ENCODE assay signal across 19 mouse cellular contexts in the genomic region with DNA sequence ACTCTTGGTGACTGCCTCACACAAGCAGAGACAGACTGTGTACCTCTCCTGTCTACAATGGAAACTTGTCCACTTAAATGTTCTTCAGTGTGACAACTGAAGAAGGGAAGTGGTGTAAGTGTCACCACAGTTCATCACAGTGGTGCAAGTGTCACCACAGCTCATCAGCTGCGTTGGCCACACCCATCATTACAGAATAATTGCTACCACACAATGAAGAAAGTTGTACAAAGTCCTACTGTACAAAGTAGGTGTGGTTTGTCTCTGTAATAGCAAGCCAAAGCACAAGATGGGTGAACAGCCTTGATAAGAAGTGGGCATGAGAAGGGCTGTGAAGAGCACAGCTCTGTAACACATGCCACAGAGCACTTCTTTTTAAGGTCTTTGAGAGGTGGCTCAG. TPM values are rescaled to one million over a fixed set of nuclear protein-coding genes. Genes with fewer than 3 reads are reported as not detected.
DNase-seq lines count a peak whose midpoint lies in the region; ATAC-seq and TF ChIP-seq lines count a peak whose summit lies in the region.
"Had no signal": no experiment of that assay in that cellular context is flagged by ENCODE, and none has a peak within 500 bp of the region (broad histone marks: within the 10 kb centered on the region; RNA-seq: fewer than 3 reads in every experiment).

No protein-coding gene starts in this region.

- H3K9me3 ChIP-seq in lung, postnatal 0 days (ENCODE audit: low read length): no peaks in the 10 kb centered on the region
- no peaks in the 10 kb centered on the region for H3K9me3 ChIP-seq in liver, embryonic 14.5 days (ENCODE audit: control insufficient read depth, low read length)
- H3K9me3 ChIP-seq: hindbrain, embryonic 12.5 days; limb, embryonic 12.5 days had no signal

- TF ChIP-seq POLR2A in lung, adult 2 months (IDR thresholded peaks at IDR 0.05; ENCODE audit: borderline replicate concordance, extremely low read depth, low read depth, low read length): no peak
- no peak for TF ChIP-seq POLR2A in thymus, adult 2 months (IDR thresholded peaks at IDR 0.05; ENCODE audit: control insufficient read depth, extremely low read depth, insufficient read depth, low read length, poor library complexity)

- peaks cover 6% of the 10 kb centered on the region; the same call in 1 of the 2 replicates for H3K4me1 ChIP-seq in lung, postnatal 0 days (ENCODE audit: insufficient read depth, low read depth, low read length)
- peaks cover 40% of the 10 kb centered on the region for H3K4me1 ChIP-seq in lung, adult 2 months (ENCODE audit: control insufficient read depth, insufficient read depth, low read length)
- peaks cover 13 to 22% of the 10 kb centered on the region in 2 experiments for H3K4me1 ChIP-seq in liver, embryonic 14.5 days (replicated peaks; ENCODE audit: control insufficient read depth in 2 of 2, insufficient read depth in 2 of 2, low read length in 1 of 2)
- peaks cover 3% of the 10 kb centered on the region; the same call in 1 of the 2 replicates for H3K4me1 ChIP-seq in thymus, adult 2 months (replicated peaks; ENCODE audit: control insufficient read depth, insufficient read depth, low read length)

- H3K4me2 ChIP-seq in lung, postnatal 0 days (replicated peaks; ENCODE audit: low read depth, low read length): no peak overlapping the region
- no peak overlapping the region for H3K4me2 ChIP-seq in liver, embryonic 14.5 days (ENCODE audit: low read depth)
- H3K4me2 ChIP-seq: hindbrain, embryonic 12.5 days; limb, embryonic 12.5 days had no signal

- no peaks in the 10 kb centered on the region for H3K36me3 ChIP-seq in lung, postnatal 0 days (ENCODE audit: insufficient read depth, low read length)
- no peaks in the 10 kb centered on the region for H3K36me3 ChIP-seq in liver, embryonic 14.5 days (replicated peaks; ENCODE audit: control insufficient read depth, insufficient read depth, low read depth)
- H3K36me3 ChIP-seq in thymus, adult 2 months (ENCODE audit: control insufficient read depth, insufficient read depth, low read length): no peaks in the 10 kb centered on the region
- H3K36me3 ChIP-seq: hindbrain, embryonic 12.5 days had no signal

- peak; percentile 20; the same call in 1 of the 2 replicates for ATAC-seq in lung, postnatal 0 days
- peak; percentile 89 for ATAC-seq in common myeloid progenitor, adult 5-6 weeks (replicated peaks; ENCODE audit: low read depth, poor library complexity, severe bottlenecking)
- peak; percentile 73 for ATAC-seq in liver, embryonic 14.5 days (ENCODE audit: insufficient read depth)
- ATAC-seq: forebrain, embryonic 16.5 days had no signal

- peak; percentile 34 for DNase-seq in lung, postnatal 0 days (ENCODE audit: low spot score)
- no peak for DNase-seq in lung, adult 2 months
- peak in 2 of 3 experiments; percentile 26 to 33 for DNase-seq in liver, embryonic 14.5 days (ENCODE audit: low read depth in 3 of 3, low spot score in 3 of 3)
- peak; percentile 49 to 74 for DNase-seq in natural killer cell, adult 2 months (ENCODE audit: low spot score in 2 of 2)
- DNase-seq in thymus, adult 2 months: no peak
- no peak for DNase-seq in left cerebral cortex, postnatal 25 days (ENCODE audit: low spot score in 2 of 2)
- DNase-seq in left cerebral cortex, adult 9 months (ENCODE audit: low spot score in 2 of 2): no peak
- DNase-seq: adrenal gland, adult 2 months; cerebellum, postnatal 36 days; gastrocnemius, postnatal 14 days; layer of hippocampus, adult 9-11 months; spleen, adult 18-20 months had no signal

- no peak for TF ChIP-seq CTCF in lung, postnatal 0 days (IDR thresholded peaks at IDR 0.05)
- TF ChIP-seq CTCF in lung, adult 2 months (IDR thresholded peaks at IDR 0.05; ENCODE audit: insufficient read depth, low read length): no peak
- no peak for TF ChIP-seq CTCF in liver, embryonic 14.5 days (IDR thresholded peaks at IDR 0.05; ENCODE audit: low read depth)
- TF ChIP-seq CTCF in thymus, adult 2 months (IDR thresholded peaks at IDR 0.05; ENCODE audit: borderline replicate concordance, control insufficient read depth, extremely low read depth, insufficient read depth, low read length, poor library complexity): no peak

- no peak overlapping the region for H3K27ac ChIP-seq in lung, postnatal 0 days (ENCODE audit: low read length)
- no peak overlapping the region for H3K27ac ChIP-seq in liver, embryonic 14.5 days
- H3K27ac ChIP-seq in thymus, adult 2 months (ENCODE audit: control insufficient read depth, insufficient read depth, low read length): no peak overlapping the region
- H3K27ac ChIP-seq: hindbrain, embryonic 12.5 days; limb, embryonic 12.5 days had no signal

- 85% methylated on average over 1 of the region's 1 CpGs for WGBS in lung, postnatal 0 days
- 45% methylated on average over 1 of the region's 1 CpGs for WGBS in lung, adult 2 months
- WGBS in liver, embryonic 14.5 days (ENCODE audit: insufficient replicate concordance): 17% methylated on average over 1 of the region's 1 CpGs
- WGBS in thymus, adult 2 months: 49% methylated on average over 1 of the region's 1 CpGs

- no peak overlapping the region for H3K9ac ChIP-seq in lung, postnatal 0 days (replicated peaks; ENCODE audit: low read depth)
- no peak overlapping the region for H3K9ac ChIP-seq in liver, embryonic 14.5 days (replicated peaks)
- H3K9ac ChIP-seq: hindbrain, embryonic 12.5 days; limb, embryonic 12.5 days had no signal

- no peak for TF ChIP-seq EP300 in lung, postnatal 0 days (IDR thresholded peaks at IDR 0.05)
- TF ChIP-seq EP300 in liver, embryonic 14.5 days (IDR thresholded peaks at IDR 0.05; ENCODE audit: low read depth): no peak

- intact Hi-C loops in left cerebral cortex, postnatal 25 days (cut with DNase I): no loop called here

- no peak overlapping the region for H3K4me3 ChIP-seq in lung, postnatal 0 days (ENCODE audit: low read depth, low read length)
- H3K4me3 ChIP-seq in lung, adult 2 months (replicated peaks; ENCODE audit: extremely low read depth, low read depth, low read length): no peak overlapping the region
- H3K4me3 ChIP-seq in liver, embryonic 14.5 days (ENCODE audit: insufficient read depth in 1 of 2, low read depth in 2 of 2, low read length in 2 of 2): no peak overlapping the region
- no peak overlapping the region for H3K4me3 ChIP-seq in thymus, adult 2 months (ENCODE audit: control insufficient read depth, insufficient read depth, low read length)
- H3K4me3 ChIP-seq: hindbrain, embryonic 12.5 days; limb, embryonic 12.5 days had no signal

- H3K27me3 ChIP-seq in lung, postnatal 0 days (replicated peaks; ENCODE audit: insufficient read depth, low read length): no peaks in the 10 kb centered on the region
- H3K27me3 ChIP-seq in liver, embryonic 14.5 days (ENCODE audit: control insufficient read depth, insufficient read depth, low read length): no peaks in the 10 kb centered on the region
- no peaks in the 10 kb centered on the region for H3K27me3 ChIP-seq in thymus, adult 2 months (ENCODE audit: control insufficient read depth, insufficient read depth, low read length)
- H3K27me3 ChIP-seq: hindbrain, embryonic 12.5 days; limb, embryonic 12.5 days had no signal

RNA-seq across cellular contexts. Expression of gene Gm49361, which starts 33.0 kb away (rescaled TPM):
- polyA plus RNA-seq in lung, postnatal 0 days (2015; fragmentation: Nextera tagmentation; extraction: Ambion mirVana): not detected in 2 replicates
- 2.2 TPM in 1 of 2 replicates, not detected in the other for polyA plus RNA-seq in lung, adult 2 months (2012; rRNA removed)
- total RNA-seq in common myeloid progenitor, adult 5-6 weeks (2017): not detected in 2 replicates
- not detected in 2 replicates for polyA plus RNA-seq in liver, embryonic 14.5 days (2012; rRNA removed)
- not detected in 2 replicates for polyA plus RNA-seq in liver, embryonic 14.5 days (2014; fragmentation: Nextera tagmentation; extraction: Ambion mirVana)
- polyA plus RNA-seq in thymus, adult 2 months (2012; rRNA removed): 0.23 TPM in 1 of 2 replicates, not detected in the other
- under 1 TPM; 0.76 to 0.83 TPM for total RNA-seq in left cerebral cortex, postnatal 25 days (2021)
- polyA plus RNA-seq: adrenal gland, adult 2 months; embryonic facial prominence, embryonic 14.5 days; forebrain, embryonic 16.5 days; heart, embryonic 14.5 days; hindbrain, embryonic 12.5 days; kidney, embryonic 14.5 days; limb, embryonic 12.5 days had no signal

RNA-seq across cellular contexts. Expression of gene Lats2, which starts 45.3 kb away (rescaled TPM):
- polyA plus RNA-seq in lung, postnatal 0 days (2015; fragmentation: Nextera tagmentation; extraction: Ambion mirVana): 24.2 and 27.5 TPM in 2 replicates
- polyA plus RNA-seq in lung, adult 2 months (2012; rRNA removed): 85.5 and 111 TPM in 2 replicates
- total RNA-seq in common myeloid progenitor, adult 5-6 weeks (2017): 7.8 and 9.0 TPM in 2 replicates
- 2.6 and 3.2 TPM in 2 replicates for polyA plus RNA-seq in liver, embryonic 14.5 days (2012; rRNA removed)
- 3.9 and 4.1 TPM in 2 replicates for polyA plus RNA-seq in liver, embryonic 14.5 days (2014; fragmentation: Nextera tagmentation; extraction: Ambion mirVana)
- 17.1 and 18.2 TPM in 2 replicates for polyA plus RNA-seq in thymus, adult 2 months (2012; rRNA removed)
- total RNA-seq in left cerebral cortex, postnatal 25 days (2021): 10 to 100 TPM; 14.2 to 15.4 TPM

RNA-seq across cellular contexts. Expression of gene Xpo4, which starts 47.7 kb away (rescaled TPM):
- polyA plus RNA-seq in lung, postnatal 0 days (2015; fragmentation: Nextera tagmentation; extraction: Ambion mirVana): 6.4 and 7.0 TPM in 2 replicates
- 2.3 and 3.8 TPM in 2 replicates for polyA plus RNA-seq in lung, adult 2 months (2012; rRNA removed)
- 41.1 and 54.8 TPM in 2 replicates for total RNA-seq in common myeloid progenitor, adult 5-6 weeks (2017)
- polyA plus RNA-seq in liver, embryonic 14.5 days (2012; rRNA removed): 5.1 and 6.8 TPM in 2 replicates
- 14.5 and 17.5 TPM in 2 replicates for polyA plus RNA-seq in liver, embryonic 14.5 days (2014; fragmentation: Nextera tagmentation; extraction: Ambion mirVana)
- polyA plus RNA-seq in thymus, adult 2 months (2012; rRNA removed): 5.9 and 6.9 TPM in 2 replicates
- total RNA-seq in left cerebral cortex, postnatal 25 days (2021): 10 to 100 TPM; 13.1 to 13.3 TPM

Comparison
In these comparisons a context has a peak if more than half of its experiments do, and no peak if none do; other contexts are left out.
1. DNase-seq: peak in lung, postnatal 0 days (single experiment), liver, embryonic 14.5 days (2 of 3) and natural killer cell, adult 2 months (2 of 2); none in lung, adult 2 months (single experiment), thymus, adult 2 months (single experiment), left cerebral cortex, postnatal 25 days (0 of 2) and left cerebral cortex, adult 9 months (0 of 2).
2. ATAC-seq: peak in every context shown above with its lines; median percentile 89 in common myeloid progenitor, adult 5-6 weeks; 73 in liver, embryonic 14.5 days; 20 in lung, postnatal 0 days.